ENCODE assay signal across 18 mouse cellular contexts in the genomic region with DNA sequence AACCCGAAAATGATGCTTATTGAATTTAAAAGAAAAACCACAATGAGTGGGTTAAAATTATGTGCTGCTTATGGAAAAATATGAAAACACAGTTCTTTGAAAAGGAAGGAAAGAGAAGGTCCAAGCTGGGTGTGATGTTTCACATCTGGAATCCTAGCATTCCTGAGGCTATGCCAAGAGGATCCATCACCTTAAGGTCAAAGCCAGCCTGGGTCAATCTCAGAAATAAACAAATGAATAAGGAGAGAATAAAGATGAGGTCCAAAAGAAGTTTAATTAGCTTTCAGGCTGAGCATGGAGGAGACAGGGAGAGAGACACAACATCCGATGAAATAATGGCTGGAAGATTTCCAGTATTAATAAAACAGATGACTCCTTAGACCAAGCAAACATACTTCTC.
DNase-seq lines count a peak whose midpoint lies in the region; ATAC-seq and TF ChIP-seq lines count a peak whose summit lies in the region.
"Had no signal": no experiment of that assay in that cellular context is flagged by ENCODE, and none has a peak within 500 bp of the region (broad histone marks: within the 10 kb centered on the region; RNA-seq: fewer than 3 reads in every experiment).

No protein-coding gene starts in this region.

- 0 out of 2 replicates have a peak, but pooled peaks have one; percentile 27 for ATAC-seq in kidney, embryonic 16.5 days (ENCODE audit: low FRiP score, low TSS enrichment)
- ATAC-seq in midbrain, embryonic 11.5 days (ENCODE audit: low FRiP score): no peak
- ATAC-seq: forebrain, embryonic 15.5 days had no signal

- no peak overlapping the region for H3K4me3 ChIP-seq in kidney, embryonic 16.5 days (ENCODE audit: low read length)
- H3K4me3 ChIP-seq in kidney, adult 2 months (ENCODE audit: insufficient read depth, low read depth, low read length): no peak overlapping the region
- H3K4me3 ChIP-seq in lung, adult 2 months (replicated peaks; ENCODE audit: extremely low read depth, low read depth, low read length): no peak overlapping the region
- no peak overlapping the region for H3K4me3 ChIP-seq in midbrain, embryonic 11.5 days (ENCODE audit: low read depth, low read length)
- H3K4me3 ChIP-seq: embryonic facial prominence, embryonic 12.5 days; forebrain, embryonic 15.5 days; heart, adult 2 months; heart, embryonic 12.5 days; hindbrain, embryonic 10.5 days had no signal

- no peaks in the 10 kb centered on the region for H3K9me3 ChIP-seq in kidney, embryonic 16.5 days (ENCODE audit: low read length)
- H3K9me3 ChIP-seq in midbrain, embryonic 11.5 days (ENCODE audit: control insufficient read depth, low read length): no peaks in the 10 kb centered on the region
- H3K9me3 ChIP-seq: embryonic facial prominence, embryonic 12.5 days; forebrain, embryonic 15.5 days; heart, embryonic 12.5 days; hindbrain, embryonic 10.5 days had no signal

- H3K27ac ChIP-seq in kidney, embryonic 16.5 days (ENCODE audit: low read length): no peak overlapping the region
- no peak overlapping the region for H3K27ac ChIP-seq in kidney, adult 2 months (ENCODE audit: insufficient read depth, low read depth, low read length)
- H3K27ac ChIP-seq in midbrain, embryonic 11.5 days (ENCODE audit: low read depth, low read length): no peak overlapping the region
- H3K27ac ChIP-seq: embryonic facial prominence, embryonic 12.5 days; forebrain, embryonic 15.5 days; heart, adult 2 months; hindbrain, embryonic 10.5 days had no signal

- 60% methylated on average over 2 of the region's 2 CpGs for WGBS in kidney, embryonic 16.5 days
- 62% methylated on average over 2 of the region's 2 CpGs for WGBS in kidney, adult 2 months
- WGBS in lung, adult 2 months: 53% methylated on average over 2 of the region's 2 CpGs
- WGBS in midbrain, embryonic 11.5 days: 74% methylated on average over 2 of the region's 2 CpGs

- H3K9ac ChIP-seq in kidney, embryonic 16.5 days (replicated peaks; ENCODE audit: low read length): no peak overlapping the region
- no peak overlapping the region for H3K9ac ChIP-seq in midbrain, embryonic 11.5 days (ENCODE audit: low read length)
- H3K9ac ChIP-seq: embryonic facial prominence, embryonic 12.5 days; forebrain, embryonic 15.5 days; heart, embryonic 12.5 days had no signal

- H3K4me2 ChIP-seq in kidney, embryonic 16.5 days (replicated peaks; ENCODE audit: low read depth, low read length): no peak overlapping the region
- no peak overlapping the region for H3K4me2 ChIP-seq in midbrain, embryonic 11.5 days
- H3K4me2 ChIP-seq: embryonic facial prominence, embryonic 12.5 days; forebrain, embryonic 15.5 days; heart, embryonic 12.5 days had no signal

- no peaks in the 10 kb centered on the region for H3K27me3 ChIP-seq in kidney, embryonic 16.5 days (ENCODE audit: insufficient read depth, low read length)
- H3K27me3 ChIP-seq in kidney, adult 2 months (replicated peaks; ENCODE audit: control insufficient read depth, insufficient read depth, low read length): no peaks in the 10 kb centered on the region
- no peaks in the 10 kb centered on the region for H3K27me3 ChIP-seq in midbrain, embryonic 11.5 days (ENCODE audit: control insufficient read depth, insufficient read depth, low read length)
- H3K27me3 ChIP-seq: embryonic facial prominence, embryonic 12.5 days; forebrain, embryonic 15.5 days; heart, embryonic 12.5 days had no signal

- no peaks in the 10 kb centered on the region for H3K4me1 ChIP-seq in kidney, embryonic 16.5 days (ENCODE audit: insufficient read depth, low read length)
- H3K4me1 ChIP-seq in kidney, adult 2 months (ENCODE audit: control insufficient read depth, insufficient read depth, low read length): no peaks in the 10 kb centered on the region
- H3K4me1 ChIP-seq in lung, adult 2 months (ENCODE audit: control insufficient read depth, insufficient read depth, low read length): no peaks in the 10 kb centered on the region
- H3K4me1 ChIP-seq in midbrain, embryonic 11.5 days (ENCODE audit: control insufficient read depth, insufficient read depth, low read length): no peaks in the 10 kb centered on the region
- H3K4me1 ChIP-seq: embryonic facial prominence, embryonic 12.5 days; heart, embryonic 12.5 days; hindbrain, embryonic 10.5 days had no signal

- TF ChIP-seq POLR2A in kidney, adult 2 months (IDR thresholded peaks at IDR 0.05; ENCODE audit: low read depth, low read length): no peak
- no peak for TF ChIP-seq POLR2A in lung, adult 2 months (IDR thresholded peaks at IDR 0.05; ENCODE audit: borderline replicate concordance, extremely low read depth, low read depth, low read length)

- no peak for TF ChIP-seq CTCF in kidney, adult 2 months (conservative IDR thresholded peaks at IDR 0.05; ENCODE audit: insufficient read depth, insufficient read length, low read depth, low read length)
- no peak for TF ChIP-seq CTCF in lung, adult 2 months (IDR thresholded peaks at IDR 0.05; ENCODE audit: insufficient read depth, low read length)

- DNase-seq in kidney, adult 2 months: no peak
- DNase-seq in lung, adult 18-20 months: peak; percentile 9 to 16
- no peak for DNase-seq in lung, adult 2 months
- DNase-seq in lung, postnatal 14 days: peak; percentile 36
- no peak for DNase-seq in cerebellum, postnatal 36 days
- DNase-seq in frontal cortex, postnatal 36 days (ENCODE audit: low spot score in 2 of 2): no peak
- no peak for DNase-seq in midbrain, embryonic 11.5 days (ENCODE audit: low spot score, missing footprints)
- DNase-seq: adrenal gland, postnatal 10 days; cerebellum, adult 11 months; cerebellum, adult 8-10 months; cerebellum, postnatal 14 days; gastrocnemius, postnatal 10 days; heart, adult 2 months had no signal

- H3K36me3 ChIP-seq in kidney, embryonic 16.5 days (ENCODE audit: insufficient read depth, low read length): no peaks in the 10 kb centered on the region
- H3K36me3 ChIP-seq in kidney, adult 2 months (ENCODE audit: control insufficient read depth, insufficient read depth, low read length): no peaks in the 10 kb centered on the region
- H3K36me3 ChIP-seq in midbrain, embryonic 11.5 days (ENCODE audit: control insufficient read depth, insufficient read depth, low read length): no peaks in the 10 kb centered on the region
- H3K36me3 ChIP-seq: embryonic facial prominence, embryonic 12.5 days; forebrain, embryonic 15.5 days; heart, embryonic 12.5 days; hindbrain, embryonic 10.5 days had no signal

Comparison
In these comparisons a context has a peak if more than half of its experiments do, and no peak if none do; other contexts are left out.
1. DNase-seq: peak in lung, adult 18-20 months (2 of 2) and lung, postnatal 14 days (single experiment); none in kidney, adult 2 months (single experiment), lung, adult 2 months (single experiment), cerebellum, postnatal 36 days (0 of 2), frontal cortex, postnatal 36 days (0 of 2) and midbrain, embryonic 11.5 days (single experiment).